Mouse (Mus musculus): ENCODE data around the gene Akirin2.

- TF ChIP-seq CTCF (IDR thresholded peaks at IDR 0.05; ENCODE audit: borderline replicate concordance, insufficient read depth, low read depth, low read length) (no peak), POLR2A (IDR thresholded peaks at IDR 0.05; ENCODE audit: borderline replicate concordance, insufficient read depth, low read length) (no peak)
These were observed 40.4 kb upstream of the Akirin2 start for GRCm38 (mm10) chr4:34510305-34510704.

Data from cerebellum, adult 2 months (tissue).